Mouse (Mus musculus) hindbrain, postnatal 0 days (tissue): ENCODE results near the gene Sema6c. TPM values are rescaled to one million over a fixed set of nuclear protein-coding genes. Genes with fewer than 3 reads are reported as not detected.
"Not testable (repeated sequence)": the region's sequence is repeated elsewhere in the genome, so short reads cannot be mapped to it uniquely, and the experiment has no call there.

Experiments
- ATAC-seq: fragments of 200-750 bp; cut with Nextera tagmentation; 2 replicates; pipeline ENCODE4 v1.8.0; 2017; ENCODE audit warnings: mild to moderate bottlenecking, moderate TSS enrichment, moderate library complexity
- DNase-seq: peaks from one replicate; pipeline ENCODE4 v3.0.0-alpha.2; 2015; ENCODE audit warnings: low spot score
- H3K27ac ChIP-seq: fragments of 300-500 bp; sonication (generic); 2 replicates; pipeline ENCODE4 v1.5.1; 2014; ENCODE audit warnings: mild to moderate bottlenecking
- H3K27me3 ChIP-seq: fragments of 300-500 bp; sonication (generic); 2 replicates; pipeline ENCODE4 v1.6.1; 2014; ENCODE audit warnings: low read length, mixed read lengths; ENCODE audit not compliant: insufficient read depth
- H3K36me3 ChIP-seq: fragments of 300-500 bp; sonication (generic); 2 replicates; pipeline ENCODE4 v1.6.1; 2014; ENCODE audit warnings: low read length, mixed read lengths; ENCODE audit not compliant: insufficient read depth
- H3K4me1 ChIP-seq: fragments of 300-500 bp; sonication (generic); 2 replicates; pipeline ENCODE4 v1.6.1; 2014; ENCODE audit warnings: antibody characterized with exemption, low read length, mixed read lengths; ENCODE audit not compliant: insufficient read depth
- H3K4me2 ChIP-seq: fragments of 300-500 bp; sonication (generic); 2 replicates; pipeline ENCODE4 v1.6.1; 2014; ENCODE audit warnings: low read depth, mild to moderate bottlenecking, low read length, moderate library complexity, mixed read lengths
- H3K4me3 ChIP-seq: fragments of 300-500 bp; sonication (generic); 2 replicates; pipeline ENCODE4 v1.5.1; 2014; ENCODE audit warnings: low read length
- H3K9ac ChIP-seq: fragments of 300-500 bp; sonication (generic); replicated peaks from 2 replicates; pipeline ENCODE4 v1.6.1; 2014; ENCODE audit warnings: mild to moderate bottlenecking, low read length, moderate library complexity, mixed read lengths
- H3K9me3 ChIP-seq: fragments of 300-500 bp; sonication (generic); 2 replicates; pipeline ENCODE4 v1.6.1; 2016; ENCODE audit warnings: low read length, mixed read lengths
- CTCF ChIP-seq: IDR thresholded peaks from 2 replicates; pipeline ENCODE4 v1.5.1; 2016; ENCODE audit warnings: antibody characterized with exemption, control low read depth, low read depth
- WGBS: fragments of 180-500 bp; shearing (Covaris S2); extraction: QIAGEN DNeasy Blood & Tissue Kit; methylation state at CpG from one replicate; pipeline ENCODE4 v1.1.7; 2014; 5-methylcytosine and 5-hydroxymethylcytosine counted together
- polyA plus RNA-seq: library from polyadenylated mRNA; unstranded; fragments of >200 nt; fragmentation: Nextera tagmentation; extraction: Ambion mirVana; gene quantifications from 2 replicates; pipeline ENCODE4 v1.2.1, GENCODE M21; 2015
- total RNA-seq: library from RNA; depleted of rRNA; stranded (reverse); fragments of >200 nt; gene quantifications from 2 replicates; pipeline ENCODE4 v1.2.3, GENCODE M21; 2014

Sema6c gene
- total and polyA plus RNA-seq, 2 experiments from 2014 or later = 16.4 to 127 TPM

GRCm38 (mm10) chr3:95199101-95199500 lies 38.8 kb downstream of the Sema6c start:
- no peak overlapping the region for H3K27ac ChIP-seq
- no peak for ATAC-seq

DNA sequence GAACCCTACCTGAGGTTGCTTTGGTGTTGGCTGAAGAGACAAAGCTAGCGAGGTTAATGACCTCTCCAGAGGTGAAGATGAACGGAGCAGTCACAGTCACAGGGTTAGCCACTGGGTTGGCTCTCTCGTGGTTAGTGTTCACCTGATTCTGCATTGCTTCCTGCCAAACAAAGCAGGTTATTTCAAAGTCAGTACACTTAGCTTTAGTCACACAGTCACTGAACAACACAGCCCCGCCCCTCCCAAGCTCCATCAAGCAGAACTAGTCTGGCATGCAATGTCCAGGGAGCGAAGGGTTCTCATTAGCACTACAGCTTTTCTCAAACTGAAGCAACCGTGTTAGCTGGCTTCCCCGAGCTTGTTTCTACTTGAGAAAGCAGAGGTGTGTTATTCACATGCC lies 39.9 kb downstream of the Sema6c start:
- DNase-seq = no peak
- Histone ChIP-seq H3K27ac (no peak overlapping the region), H3K9me3 (no peaks in the 10 kb centered on the region), H3K4me1 (no peaks in the 10 kb centered on the region), H3K4me3 (no peak overlapping the region), H3K27me3 (no peaks in the 10 kb centered on the region), H3K9ac (no peak overlapping the region), H3K36me3 (peaks cover 42% of the 10 kb centered on the region), H3K4me2 (no peak overlapping the region)
- no peak for ATAC-seq
- no peak for TF ChIP-seq CTCF
- WGBS = 77% methylated on average over 7 of the region's 7 CpGs

More at GRCm38 (mm10) chr3:95199101-95199500, 38.8 kb downstream of the Sema6c start:
- TF ChIP-seq CTCF = no peak
- no peak for DNase-seq
- Histone ChIP-seq H3K9ac (no peak overlapping the region), H3K4me3 (no peak overlapping the region), H3K4me2 (no peak overlapping the region), H3K36me3 (peaks cover 35% of the 10 kb centered on the region), H3K27me3 (no peaks in the 10 kb centered on the region), H3K4me1 (no peaks in the 10 kb centered on the region), H3K9me3 (no peaks in the 10 kb centered on the region)
- 85% methylated on average over 1 of the region's 1 CpGs for WGBS

GRCm38 (mm10) chr3:95200562-95200961 lies 40.3 kb downstream of the Sema6c start:
- no peak overlapping the region for H3K4me2 ChIP-seq
- no peak overlapping the region for H3K9ac ChIP-seq
- H3K27me3 ChIP-seq = no peaks in the 10 kb centered on the region
- no peak for ATAC-seq
- peaks cover 38% of the 10 kb centered on the region for H3K36me3 ChIP-seq
- H3K4me1 ChIP-seq = no peaks in the 10 kb centered on the region
- no peak overlapping the region for H3K27ac ChIP-seq
- no peak for DNase-seq
- H3K9me3 ChIP-seq = no peaks in the 10 kb centered on the region
- no peak for TF ChIP-seq CTCF
- WGBS = 66% methylated on average over 2 of the region's 2 CpGs
- H3K4me3 ChIP-seq = no peak overlapping the region

GRCm38 (mm10) chr3:95203880-95204279 lies 43.6 kb downstream of the Sema6c start:
- TF ChIP-seq CTCF = no peak
- no peak for ATAC-seq
- Histone ChIP-seq H3K4me2 (no peak overlapping the region), H3K4me3 (no peak overlapping the region), H3K27me3 (no peaks in the 10 kb centered on the region), H3K9ac (no peak overlapping the region), H3K36me3 (peaks cover 29% of the 10 kb centered on the region), H3K4me1 (no peaks in the 10 kb centered on the region), H3K27ac (no peak overlapping the region), H3K9me3 (no peaks in the 10 kb centered on the region)
- no peak for DNase-seq
- 93% methylated on average over 6 of the region's 6 CpGs for WGBS

DNA sequence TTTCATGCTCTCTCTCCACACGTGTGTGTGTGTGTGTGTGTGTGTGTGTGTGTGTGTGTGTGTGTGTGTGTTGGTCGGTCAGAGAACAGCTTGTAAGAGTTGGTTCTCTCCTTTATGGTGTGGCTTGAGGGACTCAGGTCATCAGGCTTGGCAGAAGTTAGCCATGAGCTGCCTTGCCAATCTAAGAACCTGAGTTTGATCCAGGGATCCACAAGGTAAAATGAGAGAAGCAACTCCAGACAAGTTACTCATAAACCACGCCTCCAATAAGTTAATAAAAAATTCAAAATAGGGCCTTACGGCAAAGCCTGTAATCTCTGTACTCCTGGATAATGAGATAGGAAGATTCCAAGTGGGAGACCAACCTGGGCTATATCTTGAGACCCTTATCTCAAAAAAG lies 48.0 kb downstream of the Sema6c start:
- 92% methylated on average over 4 of the region's 4 CpGs for WGBS
- no peaks in the 10 kb centered on the region for H3K4me1 ChIP-seq
- no peak overlapping the region for H3K27ac ChIP-seq
- no peaks in the 10 kb centered on the region for H3K9me3 ChIP-seq
- no peaks in the 10 kb centered on the region for H3K27me3 ChIP-seq
- no peak for TF ChIP-seq CTCF
- H3K4me2 ChIP-seq = no peak overlapping the region
- ATAC-seq = no peak
- no peak overlapping the region for H3K9ac ChIP-seq
- no peak overlapping the region for H3K4me3 ChIP-seq
- no peak for DNase-seq
- peaks cover 10% of the 10 kb centered on the region; the same call in 1 of the 2 replicates for H3K36me3 ChIP-seq

DNA sequence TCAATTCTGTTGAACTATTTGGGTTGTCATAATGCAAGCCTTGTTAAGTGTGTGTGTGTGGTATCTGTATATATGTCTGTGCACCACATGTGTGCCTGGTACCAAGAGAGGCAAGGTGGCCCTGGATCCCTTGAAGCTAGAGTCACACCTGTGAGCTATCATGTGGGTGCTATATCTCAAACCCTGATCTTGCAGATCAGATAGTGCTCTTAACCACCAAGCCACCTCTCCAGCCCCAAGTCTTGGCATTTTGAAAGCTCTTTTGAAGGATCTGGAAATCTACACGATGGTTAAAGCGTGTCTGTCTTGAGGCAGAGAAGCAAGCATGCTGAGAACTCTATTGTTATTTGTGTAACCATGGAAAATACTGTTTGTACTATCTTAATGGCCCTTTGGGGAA lies 50.3 kb downstream of the Sema6c start:
- H3K36me3 ChIP-seq = peaks cover 7% of the 10 kb centered on the region
- no peak overlapping the region for H3K4me3 ChIP-seq
- no peak overlapping the region for H3K27ac ChIP-seq
- no peak for TF ChIP-seq CTCF
- WGBS = 32% methylated on average over 2 of the region's 2 CpGs
- no peak for DNase-seq
- no peak for ATAC-seq
- no peaks in the 10 kb centered on the region for H3K9me3 ChIP-seq
- H3K27me3 ChIP-seq = no peaks in the 10 kb centered on the region
- no peak overlapping the region for H3K9ac ChIP-seq
- no peaks in the 10 kb centered on the region for H3K4me1 ChIP-seq
- H3K4me2 ChIP-seq = no peak overlapping the region

DNA sequence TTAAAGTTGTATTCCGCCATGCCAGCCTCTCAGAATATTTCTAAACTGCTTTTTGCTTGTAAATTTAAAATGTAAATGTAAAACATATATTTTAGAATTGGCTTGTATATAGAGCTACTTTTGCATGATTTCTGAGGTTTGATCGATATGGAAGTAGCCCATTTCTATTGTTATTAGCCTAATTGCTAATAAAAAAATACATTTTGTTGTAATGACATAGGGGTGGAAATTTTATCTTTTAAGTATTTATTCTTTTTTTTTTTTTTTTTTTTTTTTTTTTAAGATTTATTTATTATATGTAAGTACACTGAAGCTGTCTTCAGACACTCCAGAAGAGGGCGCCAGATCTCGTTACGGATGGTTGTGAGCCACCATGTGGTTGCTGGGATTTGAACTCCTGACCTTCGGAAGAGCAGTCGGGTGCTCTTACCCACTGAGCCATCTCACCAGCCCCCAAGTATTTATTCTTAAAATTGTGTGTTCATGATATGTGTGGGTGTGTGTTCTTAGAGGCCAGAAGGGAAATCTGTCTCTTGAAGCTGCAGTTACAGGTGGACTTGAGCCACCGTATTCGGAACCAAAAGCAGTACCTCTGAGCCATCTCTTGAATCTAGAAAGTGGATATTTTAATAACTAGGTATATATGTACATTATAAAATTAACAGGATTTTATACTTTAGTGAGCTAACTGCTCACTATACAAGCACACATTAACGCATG lies 52.8 kb downstream of the Sema6c start:
- not testable (repeated sequence) for H3K4me3 ChIP-seq, H3K36me3 ChIP-seq, H3K27ac ChIP-seq, H3K9ac ChIP-seq, H3K4me1 ChIP-seq, H3K9me3 ChIP-seq, H3K4me2 ChIP-seq, ATAC-seq, H3K27me3 ChIP-seq, DNase-seq
- WGBS = 85% methylated on average over 9 of the region's 10 CpGs
